Mouse (Mus musculus): ENCODE measurements at regions not wholly inside any gene's neighbourhood (a gene's known extent, or its start where the extent isn't known, plus 50 kb on each side); places are given as distances from the start of the nearest gene placed in this dataset.

- TF ChIP-seq CTCF (IDR thresholded peaks at IDR 0.05; ENCODE audit: low read depth): no peak
- no peak overlapping the region for H3K4me3 ChIP-seq (ENCODE audit: low read depth, low read length)
- no peak overlapping the region for H3K4me2 ChIP-seq (ENCODE audit: low read depth)
- no peaks in the 10 kb centered on the region for H3K27me3 ChIP-seq (ENCODE audit: insufficient read depth, low read length)
- H3K9me3 ChIP-seq (ENCODE audit: low read length): no peaks in the 10 kb centered on the region
- ATAC-seq (peak; percentile 79), DNase-seq (peak; percentile 68)
- 47% methylated on average over 9 of the region's 9 CpGs for WGBS
- H3K9ac ChIP-seq: no peak overlapping the region
- H3K36me3 ChIP-seq (ENCODE audit: insufficient read depth): no peaks in the 10 kb centered on the region
- H3K4me1 ChIP-seq (ENCODE audit: insufficient read depth): 0 out of 2 replicates have a peak, but pooled peaks cover 6% of the 10 kb centered on the region
- H3K27ac ChIP-seq (ENCODE audit: low read depth, low read length): peak overlapping the region; percentile 40; the same call in 1 of the 2 replicates
Measured at GRCm38 (mm10) chr17:31776949-31777607, 78.5 kb downstream of the Sik1 start.

- Histone ChIP-seq H3K4me2 (ENCODE audit: low read depth) (no peak overlapping the region), H3K27ac (ENCODE audit: low read depth, low read length) (peak overlapping the region; percentile 40), H3K9ac (no peak overlapping the region), H3K4me3 (ENCODE audit: low read depth, low read length) (no peak overlapping the region), H3K36me3 (ENCODE audit: insufficient read depth) (no peaks in the 10 kb centered on the region), H3K4me1 (ENCODE audit: insufficient read depth) (0 out of 2 replicates have a peak, but pooled peaks cover 6% of the 10 kb centered on the region), H3K9me3 (ENCODE audit: low read length) (no peaks in the 10 kb centered on the region), H3K27me3 (ENCODE audit: insufficient read depth, low read length) (no peaks in the 10 kb centered on the region)
- 72% methylated on average over 5 of the region's 5 CpGs for WGBS
- no peak for ATAC-seq
- no peak for TF ChIP-seq CTCF (IDR thresholded peaks at IDR 0.05; ENCODE audit: low read depth)
- no peak for DNase-seq
Measured at GRCm38 (mm10) chr17:31777751-31778150, 77.9 kb downstream of the Sik1 start.

GRCm38 (mm10) chr17:31779466-31779865 lies 76.1 kb downstream of the Sik1 start:
- WGBS: 50% methylated on average over 3 of the region's 3 CpGs
- H3K4me1 ChIP-seq (ENCODE audit: insufficient read depth): 0 out of 2 replicates have a peak, but pooled peaks cover 6% of the 10 kb centered on the region
- no peak for TF ChIP-seq CTCF (IDR thresholded peaks at IDR 0.05; ENCODE audit: low read depth)
- peak; percentile 64 for DNase-seq
- no peak overlapping the region for H3K27ac ChIP-seq (ENCODE audit: low read depth, low read length)
- H3K4me2 ChIP-seq (ENCODE audit: low read depth): no peak overlapping the region
- H3K4me3 ChIP-seq (ENCODE audit: low read depth, low read length): no peak overlapping the region
- no peaks in the 10 kb centered on the region for H3K9me3 ChIP-seq (ENCODE audit: low read length)
- peak; percentile 69 for ATAC-seq
- no peak overlapping the region for H3K9ac ChIP-seq
- H3K36me3 ChIP-seq (ENCODE audit: insufficient read depth): no peaks in the 10 kb centered on the region
- H3K27me3 ChIP-seq (ENCODE audit: insufficient read depth, low read length): no peaks in the 10 kb centered on the region

DNA sequence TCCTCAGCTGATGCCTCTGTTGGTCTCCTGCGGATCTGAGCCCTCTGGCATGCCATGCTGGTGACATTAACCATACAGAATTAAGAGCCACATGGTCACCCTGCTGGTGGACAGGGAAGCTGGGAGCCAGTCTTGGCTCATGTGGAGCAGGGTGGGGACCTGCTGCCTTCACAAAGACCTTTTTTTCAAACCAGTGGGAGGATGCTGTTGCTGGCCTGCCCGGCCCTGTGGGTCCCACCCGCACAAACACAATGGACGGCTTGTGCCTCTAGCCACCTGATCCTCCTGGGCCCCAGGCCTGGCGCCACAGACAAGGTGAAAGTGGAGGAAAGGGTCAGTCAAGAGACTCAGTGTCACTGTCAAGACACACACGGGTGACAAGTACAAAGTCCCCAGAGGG lies 73.4 kb downstream of the Sik1 start:
- TF ChIP-seq CTCF (IDR thresholded peaks at IDR 0.05; ENCODE audit: low read depth): no peak
- Histone ChIP-seq H3K9ac (no peak overlapping the region), H3K4me2 (ENCODE audit: low read depth) (no peak overlapping the region), H3K4me1 (ENCODE audit: insufficient read depth) (0 out of 2 replicates have a peak, but pooled peaks cover 6% of the 10 kb centered on the region), H3K27me3 (ENCODE audit: insufficient read depth, low read length) (no peaks in the 10 kb centered on the region), H3K27ac (ENCODE audit: low read depth, low read length) (no peak overlapping the region), H3K9me3 (ENCODE audit: low read length) (no peaks in the 10 kb centered on the region), H3K4me3 (ENCODE audit: low read depth, low read length) (no peak overlapping the region), H3K36me3 (ENCODE audit: insufficient read depth) (no peaks in the 10 kb centered on the region)
- DNase-seq: no peak
- no peak for ATAC-seq
- WGBS: 83% methylated on average over 6 of the region's 6 CpGs

DNA sequence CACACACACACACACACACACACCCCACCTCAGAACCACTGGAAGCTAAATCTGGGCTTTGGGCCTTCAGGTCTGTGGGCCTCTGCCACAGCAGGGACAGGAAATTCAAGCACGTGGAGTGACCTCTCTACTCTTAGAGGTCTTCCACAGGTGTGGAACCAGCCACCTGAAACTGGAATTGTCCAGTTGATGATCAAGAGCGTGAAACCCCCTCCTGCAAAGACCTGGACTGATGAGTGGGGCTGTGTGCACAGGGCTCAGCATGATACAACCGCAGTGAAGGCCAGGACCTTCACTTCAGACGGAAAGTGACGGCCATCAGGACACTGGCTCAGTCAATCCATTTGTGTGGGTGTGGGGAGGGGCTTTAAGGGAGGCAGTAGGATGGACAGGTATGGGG lies 72.5 kb downstream of the Sik1 start:
- no peak overlapping the region for H3K4me3 ChIP-seq (ENCODE audit: low read depth, low read length)
- H3K9me3 ChIP-seq (ENCODE audit: low read length): no peaks in the 10 kb centered on the region
- no peaks in the 10 kb centered on the region for H3K36me3 ChIP-seq (ENCODE audit: insufficient read depth)
- WGBS: 95% methylated on average over 5 of the region's 5 CpGs
- H3K4me2 ChIP-seq (ENCODE audit: low read depth): no peak overlapping the region
- no peak overlapping the region for H3K9ac ChIP-seq
- H3K4me1 ChIP-seq (ENCODE audit: insufficient read depth): no peaks in the 10 kb centered on the region
- no peak for ATAC-seq
- no peaks in the 10 kb centered on the region for H3K27me3 ChIP-seq (ENCODE audit: insufficient read depth, low read length)
- DNase-seq: no peak
- TF ChIP-seq CTCF (IDR thresholded peaks at IDR 0.05; ENCODE audit: low read depth): no peak
- no peak overlapping the region for H3K27ac ChIP-seq (ENCODE audit: low read depth, low read length)

DNA sequence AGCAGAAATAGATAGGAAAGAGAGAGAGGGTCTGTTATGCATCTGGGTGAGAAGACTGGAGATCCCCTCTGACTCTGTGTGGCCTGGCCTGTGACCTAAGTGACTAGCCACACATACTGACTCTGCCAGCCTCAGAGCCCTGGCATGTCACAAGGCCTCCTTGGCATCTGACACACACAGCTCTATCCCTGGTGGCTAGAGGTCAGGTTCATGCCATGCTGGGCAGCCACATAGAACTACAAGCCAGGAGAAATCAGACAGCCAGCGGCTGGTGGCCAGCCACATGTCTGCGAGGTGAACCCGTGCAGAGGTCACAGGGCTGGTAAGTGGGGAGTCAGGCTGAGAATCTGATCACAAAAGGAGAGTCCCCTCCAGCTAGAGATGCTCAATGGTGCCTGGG lies 67.3 kb downstream of the Sik1 start:
- 95% methylated on average over 3 of the region's 3 CpGs for WGBS

GRCm38 (mm10) chr17:31789068-31789583 lies 66.5 kb downstream of the Sik1 start:
- H3K4me3 ChIP-seq (ENCODE audit: low read depth, low read length): no peak overlapping the region
- DNase-seq: peak; percentile 26
- no peak for TF ChIP-seq CTCF (IDR thresholded peaks at IDR 0.05; ENCODE audit: low read depth)

More for the DNA sequence above, 67.3 kb downstream of the Sik1 start:
- Histone ChIP-seq H3K27me3 (ENCODE audit: insufficient read depth, low read length) (no peaks in the 10 kb centered on the region), H3K27ac (ENCODE audit: low read depth, low read length) (no peak overlapping the region), H3K4me1 (ENCODE audit: insufficient read depth) (peaks cover 19% of the 10 kb centered on the region), H3K4me3 (ENCODE audit: low read depth, low read length) (no peak overlapping the region), H3K9me3 (ENCODE audit: low read length) (no peaks in the 10 kb centered on the region), H3K4me2 (ENCODE audit: low read depth) (no peak overlapping the region), H3K36me3 (ENCODE audit: insufficient read depth) (no peaks in the 10 kb centered on the region), H3K9ac (no peak overlapping the region)
- no peak for ATAC-seq
- no peak for TF ChIP-seq CTCF (IDR thresholded peaks at IDR 0.05; ENCODE audit: low read depth)
- no peak for DNase-seq

More at GRCm38 (mm10) chr17:31789068-31789583, 66.5 kb downstream of the Sik1 start:
- no peak overlapping the region for H3K4me2 ChIP-seq (ENCODE audit: low read depth)
- H3K9ac ChIP-seq: no peak overlapping the region
- 70% methylated on average over 9 of the region's 9 CpGs for WGBS
- H3K36me3 ChIP-seq (ENCODE audit: insufficient read depth): no peaks in the 10 kb centered on the region
- H3K4me1 ChIP-seq (ENCODE audit: insufficient read depth): peaks cover 19% of the 10 kb centered on the region
- H3K27me3 ChIP-seq (ENCODE audit: insufficient read depth, low read length): no peaks in the 10 kb centered on the region
- peak overlapping the region; percentile 69 for H3K27ac ChIP-seq (ENCODE audit: low read depth, low read length)
- H3K9me3 ChIP-seq (ENCODE audit: low read length): no peaks in the 10 kb centered on the region
- ATAC-seq: 0 out of 2 replicates have a peak, but pooled peaks have one; percentile 19

All from forebrain, postnatal 0 days (tissue).